Mouse (Mus musculus) heart, adult 9 months (tissue): Measurements from ENCODE around the gene H2afb2.

Experiments used
- DNase-seq, 2 experiments: peaks; one replicate each; pipeline ENCODE4 v3.0.0; 2022; ENCODE audit warnings: low spot score in 2 of 2

Gene H2afb2

DNA sequence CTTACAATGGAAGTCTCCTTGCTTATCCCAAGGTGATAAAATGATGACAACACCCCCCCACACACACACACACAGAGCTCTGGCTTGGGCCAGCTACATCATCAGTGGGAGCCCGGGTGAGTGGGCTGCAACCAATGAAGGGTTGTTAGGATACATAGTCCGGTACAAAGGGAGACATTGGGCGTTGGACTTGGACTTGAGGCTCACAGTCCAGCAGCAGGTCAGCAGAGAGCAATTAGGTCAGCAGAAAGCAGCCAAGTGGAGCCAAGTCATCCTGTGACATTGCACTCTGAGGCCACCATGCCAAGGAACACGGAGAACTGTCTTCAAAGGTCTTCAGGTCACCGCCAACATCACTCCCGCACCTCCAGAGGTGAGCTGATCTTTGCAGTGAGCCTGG, at the start of gene H2afb2:
H2afb2 (plus strand) TSS at position 301 of the 400 bp plus-strand sequence.
- no peak for DNase-seq
